Mouse (Mus musculus) ovary, adult 2 months (tissue): ENCODE results near the gene Cdc34. TPM values are rescaled to one million over a fixed set of nuclear protein-coding genes. Genes with fewer than 3 reads are reported as not detected.

Source experiments
- polyA plus RNA-seq: library from polyadenylated mRNA; depleted of rRNA; stranded (reverse); fragments of >200 nt; gene quantifications from 2 replicates; pipeline ENCODE4 v1.2.3, GENCODE M21; 2012; rRNA removed

Cdc34 gene
- 105 and 140 TPM in 2 replicates for polyA plus RNA-seq

DNA sequence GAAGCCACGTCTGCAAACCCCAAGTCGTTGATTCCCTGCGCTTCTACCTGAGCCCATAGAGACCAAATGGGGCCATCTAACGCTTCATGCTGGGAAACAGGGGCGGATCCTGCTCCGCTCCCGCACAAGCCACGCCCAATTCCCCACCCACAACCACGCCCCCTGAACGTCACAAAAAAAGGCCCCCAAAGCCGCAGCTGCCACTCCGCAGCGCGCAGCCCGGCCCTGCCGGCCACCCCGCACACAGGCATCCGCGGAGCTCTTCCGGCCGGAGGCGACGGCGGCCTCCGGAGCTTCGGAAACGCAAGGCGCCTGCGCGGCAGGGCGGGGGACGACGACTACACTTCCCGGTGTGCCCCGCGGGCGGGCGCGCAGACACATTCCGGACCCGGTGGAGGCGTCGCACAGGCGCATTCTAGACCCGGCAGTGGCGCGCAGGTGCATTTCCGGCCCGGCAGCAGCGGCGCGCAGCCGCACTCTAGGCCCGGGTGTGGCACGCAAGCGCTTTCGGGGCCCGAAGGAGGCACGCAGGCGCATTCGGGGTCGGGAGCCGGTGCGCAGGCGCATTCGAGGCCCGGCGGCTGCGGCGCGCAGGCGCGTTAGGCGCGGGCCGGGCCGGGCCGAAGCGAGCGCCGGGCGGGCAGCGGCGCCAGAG, at the start of gene Cdc34:
Gene Cdc34, plus strand, starts transcription at position 605 of the 655 bp plus-strand sequence.

DNA sequence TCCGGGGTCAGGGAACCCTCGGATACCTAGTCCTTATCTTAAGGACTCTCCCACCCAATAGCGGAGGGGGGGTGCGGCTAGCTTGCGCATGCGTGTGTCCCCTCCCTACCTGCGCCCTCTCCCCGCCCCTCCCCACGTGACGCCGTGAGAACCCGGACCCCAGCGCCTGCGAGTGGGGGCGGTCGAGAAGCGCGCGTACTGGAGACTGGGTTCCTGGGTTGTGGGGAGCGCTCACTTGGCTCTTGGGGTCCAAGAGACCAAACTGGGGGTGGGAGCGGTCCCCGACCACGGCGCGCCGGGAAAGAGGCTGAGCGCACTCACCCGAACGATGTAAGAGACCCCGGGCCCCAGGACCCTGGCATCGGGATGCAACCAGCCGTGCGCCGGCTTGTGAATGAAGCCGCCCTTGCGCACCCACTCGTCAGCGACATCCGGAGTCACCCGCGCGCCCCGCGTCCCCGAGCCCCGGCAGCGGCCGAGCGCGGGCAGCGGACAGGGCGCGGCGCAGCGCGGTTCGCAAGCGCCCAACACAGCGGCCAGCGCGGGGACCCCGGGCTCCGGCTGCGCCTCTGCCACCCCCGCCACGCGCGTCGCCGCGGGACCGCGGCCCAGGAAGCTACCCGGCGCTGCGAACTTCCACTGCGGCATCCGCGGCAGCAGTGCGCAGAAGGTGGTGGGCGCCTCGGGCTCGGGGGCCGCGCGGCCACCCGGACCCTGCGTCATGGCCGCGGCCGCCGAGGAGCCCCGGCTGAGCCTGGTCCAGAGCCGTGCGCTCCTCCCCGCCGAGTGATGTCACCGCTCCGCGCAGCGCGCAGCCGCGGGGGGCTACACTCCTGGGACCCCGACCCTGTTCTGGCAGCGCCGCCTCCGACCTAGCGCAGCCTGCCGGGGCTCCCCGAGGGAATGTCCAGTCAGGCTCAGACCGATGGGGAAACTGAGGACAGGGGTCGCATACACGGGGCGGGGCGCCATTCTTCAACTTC, 44.6 kb upstream of the Cdc34 start, which contains the start of gene Shc2:
Gene Shc2, minus strand, starts transcription at position 791 of the 983 bp plus-strand sequence.

DNA sequence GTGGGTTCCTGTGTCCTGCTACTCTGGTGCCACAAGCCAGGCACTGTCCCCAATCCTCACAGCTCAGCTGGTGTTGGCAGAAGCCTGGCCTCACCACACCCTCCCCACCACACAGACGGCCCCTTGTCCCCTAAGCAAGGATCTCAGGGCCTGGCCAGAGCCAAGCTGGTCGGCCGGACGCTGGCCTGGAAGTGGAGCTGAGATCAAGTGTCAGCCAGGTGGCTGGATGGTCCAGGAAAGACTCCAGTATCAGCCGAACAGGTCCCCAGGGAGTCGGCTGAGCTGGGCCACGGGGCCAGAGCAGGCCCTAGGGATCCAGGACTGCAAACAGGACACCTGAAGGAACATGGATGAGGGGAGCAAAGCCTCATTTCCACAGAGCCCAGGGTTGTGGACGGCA, 36.3 kb upstream of the Cdc34 start, which contains the start of gene Odf3l2:
Gene Odf3l2, minus strand, starts transcription at position 28 of the 400 bp plus-strand sequence.

DNA sequence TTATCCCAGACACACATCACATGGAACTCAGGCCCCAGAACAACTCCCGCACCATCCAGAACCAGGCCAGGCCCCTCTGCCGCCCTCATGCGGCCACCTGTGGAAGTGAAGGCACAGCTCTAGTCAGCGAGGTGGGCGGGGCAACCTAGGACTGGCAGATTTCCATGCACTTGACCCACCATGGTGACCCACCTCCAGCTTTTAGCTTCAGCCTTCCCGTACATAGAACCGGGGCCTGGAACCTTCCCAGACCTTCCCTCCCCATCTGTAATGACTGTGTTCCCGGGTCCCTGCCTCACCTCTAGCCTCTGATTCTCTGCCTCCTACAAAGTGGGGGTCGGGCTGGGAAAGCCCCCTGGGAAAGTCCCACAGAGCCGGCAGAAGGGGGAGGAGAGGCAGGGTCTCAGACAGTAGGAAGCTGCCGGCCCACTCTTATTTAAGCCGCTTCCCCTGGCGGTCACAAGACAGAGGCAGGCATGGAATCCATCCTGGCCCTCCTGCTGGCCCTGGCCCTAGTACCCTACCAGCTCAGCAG, 17.8 kb upstream of the Cdc34 start, which contains the start of gene Madcam1:
Gene Madcam1, plus strand, starts transcription at position 429 of the 535 bp plus-strand sequence.

GRCm38 (mm10) chr10:79668771-79669575, 13.0 kb upstream of the Cdc34 start, which contains the start of gene Tpgs1:
Gene Tpgs1 (plus strand): TSS chr10:79669369.

DNA sequence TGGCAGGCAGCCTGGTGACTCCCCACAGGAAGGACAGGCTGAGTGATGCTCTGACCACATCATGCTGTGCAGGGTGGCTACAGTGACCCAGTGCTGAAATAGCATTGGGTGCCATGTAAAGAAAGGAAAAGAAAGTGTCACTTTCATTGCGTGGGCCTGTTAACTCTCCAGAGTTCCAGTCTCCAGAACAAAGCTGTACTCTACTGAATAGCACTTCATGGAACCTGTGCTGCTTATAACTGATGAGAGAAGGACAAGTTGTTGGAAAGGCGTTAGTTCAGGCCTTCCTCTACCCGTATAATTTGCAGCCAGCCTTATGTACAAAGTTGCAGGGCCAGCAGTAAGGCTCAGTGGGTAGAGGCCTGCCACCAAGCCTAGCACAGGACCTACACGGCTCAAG, 6.7 kb downstream of the Cdc34 start, which contains the start of gene Gzmm:
Gene Gzmm, plus strand, starts transcription at position 301 of the 400 bp plus-strand sequence.

DNA sequence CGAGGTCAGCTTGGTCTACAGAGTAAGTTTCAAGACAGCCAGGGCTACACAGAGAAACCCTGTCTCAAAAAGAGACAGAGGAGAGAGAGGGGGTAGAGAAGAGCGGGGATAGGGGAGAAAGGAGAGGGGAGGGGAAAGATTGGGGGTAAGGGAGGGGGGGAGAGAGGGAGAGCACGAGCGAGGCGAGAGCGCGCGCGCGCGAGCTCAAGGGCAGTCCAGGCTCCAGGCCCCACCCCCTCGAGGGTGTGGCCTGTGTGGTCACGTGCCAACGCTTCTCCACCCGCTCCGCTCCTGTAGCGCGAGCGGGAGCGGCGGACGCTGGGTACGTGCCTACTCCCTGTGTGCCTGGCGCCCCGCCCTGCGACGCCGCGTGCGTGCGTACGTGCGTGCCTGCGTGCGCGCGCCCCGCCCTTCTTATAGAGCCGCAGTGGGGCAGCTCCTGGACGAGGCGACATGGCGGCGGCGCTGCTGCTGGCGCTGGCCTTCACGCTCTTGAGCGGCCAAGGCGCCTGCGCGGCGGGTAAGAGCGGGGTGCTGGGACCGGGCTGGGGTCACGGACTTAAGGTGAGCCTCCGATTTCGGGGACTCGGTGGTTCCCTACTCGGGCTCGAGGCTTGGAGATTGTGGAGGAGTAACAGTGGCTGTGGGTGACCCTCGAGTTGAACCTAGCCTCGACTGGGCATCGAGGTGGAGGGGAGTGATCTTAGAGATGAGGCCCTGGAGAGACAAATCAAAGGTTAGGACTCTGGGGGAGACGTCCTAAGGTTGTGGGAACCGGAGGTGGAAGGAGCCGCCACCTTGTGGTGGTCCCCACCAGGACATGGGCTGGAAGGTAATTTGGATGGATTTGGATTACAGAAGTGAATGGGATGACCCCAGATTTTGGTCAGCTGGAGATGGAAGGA, 22.3 kb downstream of the Cdc34 start, which contains the start of gene Bsg:
Gene Bsg, plus strand, starts transcription at position 427 of the 905 bp plus-strand sequence.

GRCm38 (mm10) chr10:79716254-79716987, 34.4 kb downstream of the Cdc34 start, which contains the start of gene Hcn2:
Gene Hcn2 (plus strand): TSS chr10:79716634.

Other genes starting within 250 kb of the Cdc34 start
- gene Vmn2r83, start 213.5 kb upstream of the Cdc34 start, polyA plus RNA-seq: not detected in 2 replicates
- 46.8 and 52.3 TPM in 2 replicates for gene Plpp2, start 148.4 kb upstream of the Cdc34 start, polyA plus RNA-seq
- gene Mier2, start 127.0 kb upstream of the Cdc34 start, polyA plus RNA-seq: 205 and 206 TPM in 2 replicates
- gene Theg, start 94.9 kb upstream of the Cdc34 start, polyA plus RNA-seq: not detected in 2 replicates
- gene C2cd4c, start 68.2 kb upstream of the Cdc34 start, polyA plus RNA-seq: 1.0 and 1.1 TPM in 2 replicates
- 23.4 and 27.1 TPM in 2 replicates for gene Shc2, start 44.3 kb upstream of the Cdc34 start, polyA plus RNA-seq
- gene Odf3l2, start 36.5 kb upstream of the Cdc34 start, polyA plus RNA-seq: not detected in 2 replicates
- gene Madcam1, start 17.6 kb upstream of the Cdc34 start, polyA plus RNA-seq: 0.37 and 0.41 TPM in 2 replicates
- gene Tpgs1, start 12.8 kb upstream of the Cdc34 start, polyA plus RNA-seq: 157 and 195 TPM in 2 replicates
- 0.38 and 0.59 TPM in 2 replicates for gene Gzmm, start 6.8 kb downstream of the Cdc34 start, polyA plus RNA-seq
- 812 and 1,288 TPM in 2 replicates for gene Bsg, start 22.3 kb downstream of the Cdc34 start, polyA plus RNA-seq
- 15.6 and 16.5 TPM in 2 replicates for gene Hcn2, start 34.4 kb downstream of the Cdc34 start, polyA plus RNA-seq
- 87.5 and 91.0 TPM in 2 replicates for gene Polrmt, start 64.4 kb downstream of the Cdc34 start, polyA plus RNA-seq
- 0.14 TPM in 1 of 2 replicates, not detected in the other for gene Fgf22, start 72.9 kb downstream of the Cdc34 start, polyA plus RNA-seq
- gene Rnf126, start 84.8 kb downstream of the Cdc34 start, polyA plus RNA-seq: 308 and 375 TPM in 2 replicates
- 44.1 and 45.1 TPM in 2 replicates for gene Fstl3, start 95.1 kb downstream of the Cdc34 start, polyA plus RNA-seq
- 0.20 and 0.37 TPM in 2 replicates for gene Prss57, start 108.8 kb downstream of the Cdc34 start, polyA plus RNA-seq
- gene Palm, start 111.4 kb downstream of the Cdc34 start, polyA plus RNA-seq: 90.7 and 101 TPM in 2 replicates
- gene Misp, start 138.8 kb downstream of the Cdc34 start, polyA plus RNA-seq: 5.1 and 6.2 TPM in 2 replicates
- gene Ptbp1, start 172.2 kb downstream of the Cdc34 start, polyA plus RNA-seq: 420 and 461 TPM in 2 replicates
- gene Prtn3, start 192.3 kb downstream of the Cdc34 start, polyA plus RNA-seq: 9.7 and 11.8 TPM in 2 replicates
- gene Plppr3, start 192.4 kb downstream of the Cdc34 start, polyA plus RNA-seq: 55.3 and 72.1 TPM in 2 replicates
- 0.20 and 1.7 TPM in 2 replicates for gene Elane, start 204.1 kb downstream of the Cdc34 start, polyA plus RNA-seq
- gene Cfd, start 208.7 kb downstream of the Cdc34 start, polyA plus RNA-seq: 3,404 and 4,096 TPM in 2 replicates
- gene Med16, start 226.7 kb downstream of the Cdc34 start, polyA plus RNA-seq: 147 and 148 TPM in 2 replicates
- not detected in 2 replicates for gene Gm26602, start 228.7 kb downstream of the Cdc34 start, polyA plus RNA-seq
- 11.7 and 14.4 TPM in 2 replicates for gene Kiss1r, start 234.8 kb downstream of the Cdc34 start, polyA plus RNA-seq
- 253 and 262 TPM in 2 replicates for gene R3hdm4, start 239.0 kb downstream of the Cdc34 start, polyA plus RNA-seq
- 12.3 and 12.7 TPM in 2 replicates for gene Arid3a, start 244.8 kb downstream of the Cdc34 start, polyA plus RNA-seq